Comparison of ENCODE assay signal across 9 mouse cellular contexts in genomic region chr6:88857249-88857648, GRCm38 (mm10). TPM values are rescaled to one million over a fixed set of nuclear protein-coding genes. Genes with fewer than 3 reads are reported as not detected.
DNase-seq lines count a peak whose midpoint lies in the region; ATAC-seq and TF ChIP-seq lines count a peak whose summit lies in the region.
"Had no signal": no experiment of that assay in that cellular context is flagged by ENCODE, and none has a peak within 500 bp of the region (broad histone marks: within the 10 kb centered on the region; RNA-seq: fewer than 3 reads in every experiment).

No protein-coding gene starts in this region.

- H3K27me3 ChIP-seq in midbrain, postnatal 0 days (ENCODE audit: insufficient read depth, low read length) = no peaks in the 10 kb centered on the region
- no peaks in the 10 kb centered on the region for H3K27me3 ChIP-seq in midbrain, embryonic 16.5 days (ENCODE audit: control insufficient read depth, insufficient read depth, low read depth, low read length)
- H3K27me3 ChIP-seq in embryonic facial prominence, embryonic 15.5 days = no peaks in the 10 kb centered on the region
- H3K27me3 ChIP-seq in intestine, embryonic 15.5 days (replicated peaks) = no peaks in the 10 kb centered on the region
- no peaks in the 10 kb centered on the region for H3K27me3 ChIP-seq in stomach, embryonic 16.5 days (ENCODE audit: control insufficient read depth, insufficient read depth, low read length)
- H3K27me3 ChIP-seq in midbrain, embryonic 14.5 days (ENCODE audit: control insufficient read depth, insufficient read depth, low read length) = no peaks in the 10 kb centered on the region
- H3K27me3 ChIP-seq: neural tube, embryonic 15.5 days had no signal

- 38% methylated on average over 9 of the region's 9 CpGs for WGBS in midbrain, postnatal 0 days
- WGBS in midbrain, embryonic 16.5 days = 41% methylated on average over 9 of the region's 9 CpGs
- 38% methylated on average over 9 of the region's 9 CpGs for WGBS in embryonic facial prominence, embryonic 15.5 days
- 33% methylated on average over 9 of the region's 9 CpGs for WGBS in intestine, embryonic 15.5 days
- 30% methylated on average over 9 of the region's 9 CpGs for WGBS in stomach, embryonic 16.5 days
- WGBS in midbrain, embryonic 14.5 days = 50% methylated on average over 9 of the region's 9 CpGs

- no peak overlapping the region for H3K27ac ChIP-seq in midbrain, postnatal 0 days (ENCODE audit: low read depth, low read length)
- no peak overlapping the region for H3K27ac ChIP-seq in midbrain, embryonic 16.5 days (ENCODE audit: low read length)
- H3K27ac ChIP-seq in embryonic facial prominence, embryonic 15.5 days (replicated peaks) = no peak overlapping the region
- no peak overlapping the region for H3K27ac ChIP-seq in intestine, embryonic 15.5 days
- no peak overlapping the region for H3K27ac ChIP-seq in stomach, embryonic 16.5 days (ENCODE audit: low read length)
- no peak overlapping the region for H3K27ac ChIP-seq in midbrain, embryonic 14.5 days (replicated peaks; ENCODE audit: low read depth, low read length)
- H3K27ac ChIP-seq: neural tube, embryonic 15.5 days had no signal

- peak; percentile 37 for TF ChIP-seq CTCF in midbrain, postnatal 0 days (IDR thresholded peaks at IDR 0.05)

- H3K4me2 ChIP-seq in midbrain, postnatal 0 days (ENCODE audit: low read depth, low read length, poor library complexity, severe bottlenecking) = no peak overlapping the region
- H3K4me2 ChIP-seq in midbrain, embryonic 16.5 days (ENCODE audit: low read length) = no peak overlapping the region
- H3K4me2 ChIP-seq in embryonic facial prominence, embryonic 15.5 days (replicated peaks) = no peak overlapping the region
- no peak overlapping the region for H3K4me2 ChIP-seq in intestine, embryonic 15.5 days (replicated peaks)
- no peak overlapping the region for H3K4me2 ChIP-seq in stomach, embryonic 16.5 days (ENCODE audit: low read depth, low read length)
- H3K4me2 ChIP-seq in midbrain, embryonic 14.5 days (ENCODE audit: low read length) = no peak overlapping the region
- H3K4me2 ChIP-seq: neural tube, embryonic 15.5 days had no signal

- H3K9ac ChIP-seq in midbrain, postnatal 0 days (replicated peaks; ENCODE audit: low read length, poor library complexity, severe bottlenecking) = no peak overlapping the region
- H3K9ac ChIP-seq in midbrain, embryonic 16.5 days (ENCODE audit: low read depth, low read length) = no peak overlapping the region
- H3K9ac ChIP-seq in embryonic facial prominence, embryonic 15.5 days = no peak overlapping the region
- H3K9ac ChIP-seq in intestine, embryonic 15.5 days = 0 out of 2 replicates have a peak overlapping the region, but pooled peaks have one; percentile 20
- 0 out of 2 replicates have a peak overlapping the region, but pooled peaks have one; percentile 21 for H3K9ac ChIP-seq in stomach, embryonic 16.5 days (ENCODE audit: low read length)
- H3K9ac ChIP-seq in midbrain, embryonic 14.5 days (replicated peaks; ENCODE audit: low read length) = no peak overlapping the region
- H3K9ac ChIP-seq: neural tube, embryonic 15.5 days had no signal

- no peak for ATAC-seq in midbrain, postnatal 0 days (ENCODE audit: low FRiP score)
- ATAC-seq in midbrain, embryonic 16.5 days = no peak
- 0 out of 2 replicates have a peak, but pooled peaks have one; percentile 23 for ATAC-seq in embryonic facial prominence, embryonic 15.5 days (ENCODE audit: insufficient number of reproducible peaks, low FRiP score, low TSS enrichment, low read depth)
- ATAC-seq in intestine, embryonic 15.5 days = peak; percentile 46; the same call in 1 of the 2 replicates
- peak; percentile 72 for ATAC-seq in stomach, embryonic 16.5 days (ENCODE audit: insufficient read depth, low FRiP score)
- no peak for ATAC-seq in midbrain, embryonic 14.5 days (ENCODE audit: low FRiP score, low TSS enrichment)

- no peaks in the 10 kb centered on the region for H3K9me3 ChIP-seq in midbrain, postnatal 0 days (ENCODE audit: low read length)
- no peaks in the 10 kb centered on the region for H3K9me3 ChIP-seq in midbrain, embryonic 16.5 days (replicated peaks; ENCODE audit: control insufficient read depth, low read length, poor library complexity, severe bottlenecking)
- no peaks in the 10 kb centered on the region for H3K9me3 ChIP-seq in embryonic facial prominence, embryonic 15.5 days (replicated peaks)
- no peaks in the 10 kb centered on the region for H3K9me3 ChIP-seq in intestine, embryonic 15.5 days
- no peaks in the 10 kb centered on the region for H3K9me3 ChIP-seq in stomach, embryonic 16.5 days (replicated peaks; ENCODE audit: control insufficient read depth, low read length)
- no peaks in the 10 kb centered on the region for H3K9me3 ChIP-seq in midbrain, embryonic 14.5 days (ENCODE audit: control insufficient read depth, low read length)
- H3K9me3 ChIP-seq: neural tube, embryonic 15.5 days had no signal

- no peak for DNase-seq in midbrain, postnatal 0 days (ENCODE audit: low spot score)
- no peak for DNase-seq in ovary, postnatal 36 days (ENCODE audit: low spot score)
- DNase-seq in urinary bladder, postnatal 4 days (ENCODE audit: low spot score in 2 of 2) = no peak
- DNase-seq in midbrain, embryonic 14.5 days = no peak

- no peak overlapping the region for H3K4me3 ChIP-seq in midbrain, postnatal 0 days (ENCODE audit: low read depth, low read length)
- no peak overlapping the region for H3K4me3 ChIP-seq in midbrain, embryonic 16.5 days (ENCODE audit: low read depth, low read length)
- no peak overlapping the region for H3K4me3 ChIP-seq in embryonic facial prominence, embryonic 15.5 days (replicated peaks)
- H3K4me3 ChIP-seq in intestine, embryonic 15.5 days (replicated peaks) = no peak overlapping the region
- no peak overlapping the region for H3K4me3 ChIP-seq in stomach, embryonic 16.5 days (replicated peaks; ENCODE audit: low read length)
- no peak overlapping the region for H3K4me3 ChIP-seq in midbrain, embryonic 14.5 days (replicated peaks; ENCODE audit: low read depth, low read length)
- H3K4me3 ChIP-seq: neural tube, embryonic 15.5 days had no signal

- peaks cover 44% of the 10 kb centered on the region for H3K36me3 ChIP-seq in midbrain, postnatal 0 days (ENCODE audit: insufficient read depth, low read length)
- H3K36me3 ChIP-seq in midbrain, embryonic 16.5 days (ENCODE audit: control insufficient read depth, insufficient read depth, low read length) = peaks cover 39% of the 10 kb centered on the region
- peaks cover 22% of the 10 kb centered on the region for H3K36me3 ChIP-seq in embryonic facial prominence, embryonic 15.5 days
- no peaks in the 10 kb centered on the region for H3K36me3 ChIP-seq in intestine, embryonic 15.5 days
- H3K36me3 ChIP-seq in stomach, embryonic 16.5 days (ENCODE audit: control insufficient read depth, insufficient read depth, low read length) = no peaks in the 10 kb centered on the region
- H3K36me3 ChIP-seq in midbrain, embryonic 14.5 days (ENCODE audit: control insufficient read depth, insufficient read depth, low read length) = peaks cover 89% of the 10 kb centered on the region

- no peaks in the 10 kb centered on the region for H3K4me1 ChIP-seq in midbrain, postnatal 0 days (ENCODE audit: insufficient read depth, low read length)
- H3K4me1 ChIP-seq in midbrain, embryonic 16.5 days (ENCODE audit: control insufficient read depth, insufficient read depth, low read length) = no peaks in the 10 kb centered on the region
- H3K4me1 ChIP-seq in embryonic facial prominence, embryonic 15.5 days = no peaks in the 10 kb centered on the region
- no peaks in the 10 kb centered on the region for H3K4me1 ChIP-seq in intestine, embryonic 15.5 days (replicated peaks)
- H3K4me1 ChIP-seq in stomach, embryonic 16.5 days (ENCODE audit: control insufficient read depth, insufficient read depth, low read length) = no peaks in the 10 kb centered on the region
- no peaks in the 10 kb centered on the region for H3K4me1 ChIP-seq in midbrain, embryonic 14.5 days (ENCODE audit: control insufficient read depth, insufficient read depth, low read length)

RNA-seq across cellular contexts. Expression of gene Abtb1, which starts 15.5 kb away (rescaled TPM):
- 60.2 and 65.7 TPM in 2 replicates for total RNA-seq in midbrain, postnatal 0 days (2014; rRNA removed)
- 29.2 and 34.9 TPM in 2 replicates for polyA plus RNA-seq in midbrain, postnatal 0 days (2015; fragmentation: Nextera tagmentation; extraction: Ambion mirVana)
- 37.3 and 40.7 TPM in 2 replicates for polyA plus RNA-seq in midbrain, embryonic 16.5 days (2015; fragmentation: Nextera tagmentation; extraction: Ambion mirVana)
- polyA plus RNA-seq in embryonic facial prominence, embryonic 15.5 days (2015; fragmentation: Nextera tagmentation; extraction: Ambion mirVana) = 33.2 and 34.5 TPM in 2 replicates
- polyA plus RNA-seq in intestine, embryonic 15.5 days (2015; fragmentation: Nextera tagmentation; extraction: Ambion mirVana) = 24.2 and 25.0 TPM in 2 replicates
- polyA plus RNA-seq in stomach, embryonic 16.5 days (2015; fragmentation: Nextera tagmentation; extraction: Ambion mirVana) = 31.2 and 36.1 TPM in 2 replicates
- 30.1 and 41.7 TPM in 2 replicates for polyA plus RNA-seq in midbrain, embryonic 14.5 days (2014; fragmentation: Nextera tagmentation; extraction: Ambion mirVana)

RNA-seq across cellular contexts. Expression of gene Podxl2, which starts 17.6 kb away (rescaled TPM):
- 883 and 1,011 TPM in 2 replicates for total RNA-seq in midbrain, postnatal 0 days (2014; rRNA removed)
- 727 and 776 TPM in 2 replicates for polyA plus RNA-seq in midbrain, postnatal 0 days (2015; fragmentation: Nextera tagmentation; extraction: Ambion mirVana)
- 662 and 671 TPM in 2 replicates for polyA plus RNA-seq in midbrain, embryonic 16.5 days (2015; fragmentation: Nextera tagmentation; extraction: Ambion mirVana)
- 118 and 126 TPM in 2 replicates for polyA plus RNA-seq in embryonic facial prominence, embryonic 15.5 days (2015; fragmentation: Nextera tagmentation; extraction: Ambion mirVana)
- polyA plus RNA-seq in intestine, embryonic 15.5 days (2015; fragmentation: Nextera tagmentation; extraction: Ambion mirVana) = 49.6 and 52.5 TPM in 2 replicates
- 34.4 and 38.4 TPM in 2 replicates for polyA plus RNA-seq in stomach, embryonic 16.5 days (2015; fragmentation: Nextera tagmentation; extraction: Ambion mirVana)
- polyA plus RNA-seq in midbrain, embryonic 14.5 days (2014; fragmentation: Nextera tagmentation; extraction: Ambion mirVana) = 525 and 630 TPM in 2 replicates

RNA-seq across cellular contexts. Expression of gene Mcm2, which starts 41.3 kb away (rescaled TPM):
- 11.4 and 16.2 TPM in 2 replicates for total RNA-seq in midbrain, postnatal 0 days (2014; rRNA removed)
- 7.6 and 7.7 TPM in 2 replicates for polyA plus RNA-seq in midbrain, postnatal 0 days (2015; fragmentation: Nextera tagmentation; extraction: Ambion mirVana)
- polyA plus RNA-seq in midbrain, embryonic 16.5 days (2015; fragmentation: Nextera tagmentation; extraction: Ambion mirVana) = 16.2 and 20.7 TPM in 2 replicates
- polyA plus RNA-seq in embryonic facial prominence, embryonic 15.5 days (2015; fragmentation: Nextera tagmentation; extraction: Ambion mirVana) = 101 and 102 TPM in 2 replicates
- 106 and 107 TPM in 2 replicates for polyA plus RNA-seq in intestine, embryonic 15.5 days (2015; fragmentation: Nextera tagmentation; extraction: Ambion mirVana)
- 96.4 and 98.4 TPM in 2 replicates for polyA plus RNA-seq in stomach, embryonic 16.5 days (2015; fragmentation: Nextera tagmentation; extraction: Ambion mirVana)
- 22.2 and 39.0 TPM in 2 replicates for polyA plus RNA-seq in midbrain, embryonic 14.5 days (2014; fragmentation: Nextera tagmentation; extraction: Ambion mirVana)

RNA-seq across cellular contexts. Expression of gene Tpra1, which starts 44.8 kb away (rescaled TPM):
- total RNA-seq in midbrain, postnatal 0 days (2014; rRNA removed) = 65.7 and 69.7 TPM in 2 replicates
- 52.7 and 67.5 TPM in 2 replicates for polyA plus RNA-seq in midbrain, postnatal 0 days (2015; fragmentation: Nextera tagmentation; extraction: Ambion mirVana)
- polyA plus RNA-seq in midbrain, embryonic 16.5 days (2015; fragmentation: Nextera tagmentation; extraction: Ambion mirVana) = 88.4 and 99.6 TPM in 2 replicates
- polyA plus RNA-seq in embryonic facial prominence, embryonic 15.5 days (2015; fragmentation: Nextera tagmentation; extraction: Ambion mirVana) = 83.7 and 86.5 TPM in 2 replicates
- polyA plus RNA-seq in intestine, embryonic 15.5 days (2015; fragmentation: Nextera tagmentation; extraction: Ambion mirVana) = 62.2 and 72.1 TPM in 2 replicates
- 65.1 and 74.4 TPM in 2 replicates for polyA plus RNA-seq in stomach, embryonic 16.5 days (2015; fragmentation: Nextera tagmentation; extraction: Ambion mirVana)
- 50.0 and 77.0 TPM in 2 replicates for polyA plus RNA-seq in midbrain, embryonic 14.5 days (2014; fragmentation: Nextera tagmentation; extraction: Ambion mirVana)

Comparison
In these comparisons a context has a peak if more than half of its experiments do, and no peak if none do; other contexts are left out.
1. ATAC-seq: peak in embryonic facial prominence, embryonic 15.5 days (single experiment), intestine, embryonic 15.5 days (single experiment) and stomach, embryonic 16.5 days (single experiment); none in midbrain, postnatal 0 days (single experiment), midbrain, embryonic 16.5 days (single experiment) and midbrain, embryonic 14.5 days (single experiment).
2. H3K9ac ChIP-seq: peak in intestine, embryonic 15.5 days (single experiment) and stomach, embryonic 16.5 days (single experiment); none in midbrain, postnatal 0 days (single experiment), midbrain, embryonic 16.5 days (single experiment), embryonic facial prominence, embryonic 15.5 days (single experiment) and midbrain, embryonic 14.5 days (single experiment).